Comparison of ENCODE assay signal across 21 mouse cellular contexts in genomic region chr1:137488226-137488625, GRCm38 (mm10).
A peak's percentile ranks its signal among the peaks of the same experiment; 100 is the strongest.
DNase-seq lines count a peak whose midpoint lies in the region; ATAC-seq and TF ChIP-seq lines count a peak whose summit lies in the region.
"Had no signal": no experiment of that assay in that cellular context is flagged by ENCODE, and none has a peak within 500 bp of the region (broad histone marks: within the 10 kb centered on the region; RNA-seq: fewer than 3 reads in every experiment).

No protein-coding gene starts in this region.

- TF ChIP-seq CTCF in kidney, adult 2 months (conservative IDR thresholded peaks at IDR 0.05; ENCODE audit: insufficient read depth, insufficient read length, low read depth, low read length), result no peak
- no peak for TF ChIP-seq CTCF in lung, postnatal 0 days (IDR thresholded peaks at IDR 0.05)

- no peaks in the 10 kb centered on the region for H3K27me3 ChIP-seq in kidney, embryonic 16.5 days (ENCODE audit: insufficient read depth, low read length)
- H3K27me3 ChIP-seq in kidney, adult 2 months (replicated peaks; ENCODE audit: control insufficient read depth, insufficient read depth, low read length), result no peaks in the 10 kb centered on the region
- no peaks in the 10 kb centered on the region for H3K27me3 ChIP-seq in lung, postnatal 0 days (replicated peaks; ENCODE audit: insufficient read depth, low read length)
- H3K27me3 ChIP-seq: forebrain, embryonic 13.5 days; heart, embryonic 15.5 days had no signal

- no peak for DNase-seq in kidney, adult 2 months
- DNase-seq in kidney, postnatal 4 days, result peak; percentile 11 to 33
- no peak for DNase-seq in kidney, adult 11 months
- DNase-seq in lung, postnatal 0 days (ENCODE audit: low spot score), result peak; percentile 59
- no peak for DNase-seq in lung, postnatal 25 days (ENCODE audit: low spot score)
- no peak for DNase-seq in heart, postnatal 25 days (ENCODE audit: low spot score)
- DNase-seq: adrenal gland, adult 2 months; adrenal gland, postnatal 25 days; cerebellum, adult 18-20 months; cerebellum, adult 9-11 months; cerebellum, postnatal 36 days; forebrain, postnatal 0 days; gastrocnemius, postnatal 14 days; heart, adult 2 months; heart, postnatal 14 days had no signal

- no peaks in the 10 kb centered on the region for H3K36me3 ChIP-seq in kidney, embryonic 16.5 days (ENCODE audit: insufficient read depth, low read length)
- no peaks in the 10 kb centered on the region for H3K36me3 ChIP-seq in kidney, adult 2 months (ENCODE audit: control insufficient read depth, insufficient read depth, low read length)
- no peaks in the 10 kb centered on the region for H3K36me3 ChIP-seq in lung, postnatal 0 days (ENCODE audit: insufficient read depth, low read length)
- H3K36me3 ChIP-seq: embryonic facial prominence, embryonic 10.5 days; heart, embryonic 15.5 days; hindbrain, embryonic 10.5 days had no signal

- H3K4me1 ChIP-seq in kidney, embryonic 16.5 days (ENCODE audit: insufficient read depth, low read length), result no peaks in the 10 kb centered on the region
- H3K4me1 ChIP-seq in kidney, adult 2 months (ENCODE audit: control insufficient read depth, insufficient read depth, low read length), result no peaks in the 10 kb centered on the region
- no peaks in the 10 kb centered on the region for H3K4me1 ChIP-seq in lung, postnatal 0 days (ENCODE audit: insufficient read depth, low read depth, low read length)
- H3K4me1 ChIP-seq: embryonic facial prominence, embryonic 10.5 days; forebrain, embryonic 13.5 days; heart, embryonic 15.5 days; hindbrain, embryonic 10.5 days had no signal

- 24% methylated on average over 5 of the region's 5 CpGs for WGBS in kidney, embryonic 16.5 days
- WGBS in kidney, adult 2 months, result 45% methylated on average over 5 of the region's 5 CpGs
- 58% methylated on average over 5 of the region's 5 CpGs for WGBS in lung, postnatal 0 days

- peak; percentile 46; the same call in 1 of the 2 replicates for ATAC-seq in kidney, embryonic 16.5 days (ENCODE audit: low FRiP score, low TSS enrichment)
- peak; percentile 32; the same call in 1 of the 2 replicates for ATAC-seq in lung, postnatal 0 days
- ATAC-seq: forebrain, embryonic 13.5 days; forebrain, postnatal 0 days had no signal

- TF ChIP-seq EP300 in lung, postnatal 0 days (IDR thresholded peaks at IDR 0.05), result no peak

- H3K4me3 ChIP-seq in kidney, embryonic 16.5 days (ENCODE audit: low read length), result no peak overlapping the region
- no peak overlapping the region for H3K4me3 ChIP-seq in kidney, adult 2 months (ENCODE audit: insufficient read depth, low read depth, low read length)
- H3K4me3 ChIP-seq in lung, postnatal 0 days (ENCODE audit: low read depth, low read length), result no peak overlapping the region
- H3K4me3 ChIP-seq: embryonic facial prominence, embryonic 10.5 days; forebrain, embryonic 13.5 days; heart, adult 2 months; heart, embryonic 15.5 days; hindbrain, embryonic 10.5 days had no signal

- H3K27ac ChIP-seq in kidney, embryonic 16.5 days (ENCODE audit: low read length), result no peak overlapping the region
- H3K27ac ChIP-seq in kidney, adult 2 months (ENCODE audit: insufficient read depth, low read depth, low read length), result no peak overlapping the region
- H3K27ac ChIP-seq in lung, postnatal 0 days (ENCODE audit: low read length), result no peak overlapping the region
- H3K27ac ChIP-seq: embryonic facial prominence, embryonic 10.5 days; forebrain, embryonic 13.5 days; heart, adult 2 months; heart, embryonic 15.5 days; hindbrain, embryonic 10.5 days had no signal

- H3K9me3 ChIP-seq in kidney, embryonic 16.5 days (ENCODE audit: low read length), result no peaks in the 10 kb centered on the region
- H3K9me3 ChIP-seq in lung, postnatal 0 days (ENCODE audit: low read length), result no peaks in the 10 kb centered on the region
- H3K9me3 ChIP-seq: embryonic facial prominence, embryonic 10.5 days; forebrain, embryonic 13.5 days; heart, embryonic 15.5 days; hindbrain, embryonic 10.5 days had no signal

- H3K4me2 ChIP-seq in kidney, embryonic 16.5 days (replicated peaks; ENCODE audit: low read depth, low read length), result no peak overlapping the region
- no peak overlapping the region for H3K4me2 ChIP-seq in lung, postnatal 0 days (replicated peaks; ENCODE audit: low read depth, low read length)
- H3K4me2 ChIP-seq: forebrain, embryonic 13.5 days; heart, embryonic 11.5 days; heart, embryonic 15.5 days had no signal

- intact Hi-C loops in heart, postnatal 25 days (cut with DNase I), result no loop called here

- TF ChIP-seq POLR2A in kidney, adult 2 months (IDR thresholded peaks at IDR 0.05; ENCODE audit: low read depth, low read length), result no peak

- no peak overlapping the region for H3K9ac ChIP-seq in kidney, embryonic 16.5 days (replicated peaks; ENCODE audit: low read length)
- H3K9ac ChIP-seq in lung, postnatal 0 days (replicated peaks; ENCODE audit: low read depth), result no peak overlapping the region
- H3K9ac ChIP-seq: forebrain, embryonic 13.5 days; forebrain, postnatal 0 days; heart, embryonic 15.5 days had no signal

Comparison
In these comparisons a context has a peak if more than half of its experiments do, and no peak if none do; other contexts are left out.
1. DNase-seq: peak in kidney, postnatal 4 days (2 of 2) and lung, postnatal 0 days (single experiment); none in kidney, adult 2 months (single experiment), kidney, adult 11 months (single experiment), lung, postnatal 25 days (single experiment) and heart, postnatal 25 days (single experiment).